Mouse (Mus musculus): ENCODE data around the gene Igdcc3. TPM values are rescaled to one million over a fixed set of nuclear protein-coding genes. Genes with fewer than 3 reads are reported as not detected.

The Igdcc3 gene
- polyA plus RNA-seq, 1 experiment, result not detected

DNA sequence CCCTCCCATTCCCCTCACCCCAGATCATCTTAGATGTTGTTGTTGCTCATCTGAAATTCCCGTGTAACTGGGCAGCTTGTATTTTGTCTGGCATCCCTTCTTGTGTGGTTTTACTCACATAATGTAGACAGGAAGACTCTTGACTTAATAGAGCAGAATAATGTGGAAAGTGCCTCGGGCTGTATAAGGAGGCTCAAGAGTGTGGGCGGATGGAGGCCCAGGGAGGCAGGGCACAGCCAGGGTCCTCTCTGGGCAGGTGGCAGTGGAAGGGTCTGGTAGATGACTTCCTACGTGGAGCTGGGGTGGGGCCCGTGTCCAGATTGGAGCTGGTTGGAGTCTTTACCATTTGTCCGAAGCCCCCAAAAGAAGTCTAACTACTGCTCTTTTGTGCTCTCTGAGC lies 82.9 kb downstream of the Igdcc3 start:
- TF ChIP-seq POLR2A (IDR thresholded peaks at IDR 0.05; ENCODE audit: borderline replicate concordance, control insufficient read depth, low read depth, low read length) (no peak), CTCF (IDR thresholded peaks at IDR 0.05; ENCODE audit: control insufficient read depth, insufficient read depth, low read length) (no peak)
- H3K4me1 ChIP-seq (ENCODE audit: control insufficient read depth, insufficient read depth, low read length), result no peaks in the 10 kb centered on the region
- H3K4me3 ChIP-seq (replicated peaks; ENCODE audit: control insufficient read depth, low read depth, low read length), result no peak overlapping the region
- no peak overlapping the region for H3K27ac ChIP-seq (ENCODE audit: control insufficient read depth, insufficient read depth, low read depth, low read length, poor library complexity)
- WGBS, result 83% methylated on average over 6 of the region's 6 CpGs

DNA sequence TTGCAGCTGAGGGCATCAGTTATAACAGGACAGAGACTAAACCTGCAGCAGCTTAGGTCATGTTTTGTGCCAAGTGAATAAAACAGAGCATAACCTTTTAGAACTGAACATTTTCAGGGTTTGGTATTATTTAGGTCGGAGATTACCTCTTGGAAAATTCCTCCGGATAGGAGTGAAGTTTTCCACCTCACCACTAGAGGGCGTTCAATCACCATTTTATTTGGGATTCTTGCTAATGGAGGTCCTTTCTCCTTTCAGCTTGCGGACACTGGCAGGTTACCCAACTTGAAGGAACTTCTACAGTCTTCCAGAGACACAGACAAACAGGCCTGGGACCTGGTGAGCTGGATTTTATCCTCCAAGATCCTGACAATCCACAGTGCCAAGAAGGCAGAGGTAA lies 84.8 kb downstream of the Igdcc3 start:
- no peak overlapping the region for H3K27ac ChIP-seq (ENCODE audit: control insufficient read depth, insufficient read depth, low read depth, low read length, poor library complexity)
- no peak overlapping the region for H3K4me3 ChIP-seq (replicated peaks; ENCODE audit: control insufficient read depth, low read depth, low read length)
- WGBS, result 57% methylated on average over 4 of the region's 4 CpGs
- TF ChIP-seq POLR2A (IDR thresholded peaks at IDR 0.05; ENCODE audit: borderline replicate concordance, control insufficient read depth, low read depth, low read length), result no peak
- TF ChIP-seq CTCF (IDR thresholded peaks at IDR 0.05; ENCODE audit: control insufficient read depth, insufficient read depth, low read length), result no peak
- H3K4me1 ChIP-seq (ENCODE audit: control insufficient read depth, insufficient read depth, low read length), result no peaks in the 10 kb centered on the region

DNA sequence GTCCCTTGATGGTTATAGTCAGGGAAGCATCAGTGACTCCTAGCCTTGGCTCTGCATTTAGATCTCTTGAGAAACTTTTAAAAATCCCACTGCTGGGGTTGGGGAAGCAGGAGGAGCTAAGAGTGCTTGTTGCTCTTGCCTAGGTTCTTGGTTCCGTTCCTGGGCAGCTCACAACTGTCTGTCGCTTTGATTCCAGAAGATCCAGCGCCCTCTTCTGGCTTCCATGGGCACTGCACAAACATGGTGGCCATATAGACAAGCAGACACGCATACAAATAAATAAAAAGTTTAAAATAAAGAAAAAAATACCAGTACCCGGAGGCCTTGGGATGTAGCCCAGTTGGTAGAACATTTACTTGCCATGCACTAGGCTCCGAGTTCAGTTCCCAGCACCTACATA lies 89.3 kb downstream of the Igdcc3 start:
- Histone ChIP-seq H3K4me3 (replicated peaks; ENCODE audit: control insufficient read depth, low read depth, low read length) (no peak overlapping the region), H3K27ac (ENCODE audit: control insufficient read depth, insufficient read depth, low read depth, low read length, poor library complexity) (no peak overlapping the region), H3K4me1 (ENCODE audit: control insufficient read depth, insufficient read depth, low read length) (no peaks in the 10 kb centered on the region; the same call in 1 of the 2 replicates)
- 82% methylated on average over 6 of the region's 6 CpGs for WGBS
- TF ChIP-seq POLR2A (IDR thresholded peaks at IDR 0.05; ENCODE audit: borderline replicate concordance, control insufficient read depth, low read depth, low read length) (no peak), CTCF (IDR thresholded peaks at IDR 0.05; ENCODE audit: control insufficient read depth, insufficient read depth, low read length) (peak; percentile 53)

DNA sequence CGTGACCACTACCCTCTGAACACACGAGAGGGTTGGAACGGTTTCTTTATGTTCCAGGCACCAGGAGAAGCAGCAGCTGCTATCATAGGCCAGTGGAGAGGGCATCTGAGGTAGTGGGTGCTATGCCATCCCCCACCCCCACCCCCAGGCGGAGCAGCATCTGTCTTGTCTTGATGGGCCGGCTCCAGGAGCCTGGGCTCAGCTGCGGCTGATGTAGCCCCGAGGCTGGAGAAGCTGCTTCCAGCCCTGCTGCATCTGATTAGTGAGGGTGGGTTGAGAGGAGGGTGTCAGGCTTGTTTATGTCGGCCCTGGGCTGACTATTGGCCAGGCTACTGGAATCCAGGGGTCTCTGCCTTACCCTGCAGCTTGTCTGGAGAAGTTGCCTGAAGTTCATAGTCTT lies 90.3 kb downstream of the Igdcc3 start:
- TF ChIP-seq POLR2A (IDR thresholded peaks at IDR 0.05; ENCODE audit: borderline replicate concordance, control insufficient read depth, low read depth, low read length) (no peak), CTCF (IDR thresholded peaks at IDR 0.05; ENCODE audit: control insufficient read depth, insufficient read depth, low read length) (no peak)
- Histone ChIP-seq H3K27ac (ENCODE audit: control insufficient read depth, insufficient read depth, low read depth, low read length, poor library complexity) (no peak overlapping the region), H3K4me3 (replicated peaks; ENCODE audit: control insufficient read depth, low read depth, low read length) (no peak overlapping the region), H3K4me1 (ENCODE audit: control insufficient read depth, insufficient read depth, low read length) (no peaks in the 10 kb centered on the region; the same call in 1 of the 2 replicates)
- WGBS, result 87% methylated on average over 8 of the region's 8 CpGs

DNA sequence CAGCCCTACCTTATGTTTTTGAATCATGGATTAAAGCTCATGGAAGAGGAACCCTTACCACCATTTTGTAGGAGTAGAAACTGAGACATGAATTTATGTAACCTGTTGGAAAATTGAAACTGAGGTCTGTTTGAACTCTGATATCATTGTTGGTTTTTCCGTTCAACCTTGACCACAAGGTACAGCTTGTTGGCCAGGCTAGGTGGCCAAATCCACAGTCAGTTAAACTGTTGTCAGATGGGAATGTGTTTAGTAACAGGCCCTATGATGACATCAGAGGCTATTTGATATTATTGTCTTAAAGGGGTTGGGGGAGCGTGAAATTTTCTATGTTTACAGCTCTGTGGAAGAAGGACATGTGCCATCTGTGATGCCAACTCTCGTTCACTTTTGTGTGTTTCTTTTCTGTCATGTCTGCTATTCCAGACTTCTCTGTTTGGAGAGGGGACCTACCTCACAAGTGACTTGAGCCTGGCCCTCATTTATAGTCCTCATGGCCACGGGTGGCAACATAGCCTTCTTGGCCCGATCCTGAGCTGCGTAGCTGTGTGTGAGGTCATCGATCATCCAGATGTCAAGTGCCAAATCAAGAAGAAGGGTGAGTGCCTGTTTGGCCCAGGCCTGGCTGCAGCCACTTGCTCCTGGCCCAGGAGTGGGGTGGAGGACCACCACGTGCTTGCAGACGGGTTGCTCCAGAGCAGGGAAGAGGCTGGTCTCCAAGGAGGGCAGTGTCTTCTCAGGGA lies 92.4 kb downstream of the Igdcc3 start:
- 90% methylated on average over 9 of the region's 9 CpGs for WGBS
- Histone ChIP-seq H3K27ac (ENCODE audit: control insufficient read depth, insufficient read depth, low read depth, low read length, poor library complexity) (no peak overlapping the region), H3K4me3 (replicated peaks; ENCODE audit: control insufficient read depth, low read depth, low read length) (no peak overlapping the region), H3K4me1 (ENCODE audit: control insufficient read depth, insufficient read depth, low read length) (no peaks in the 10 kb centered on the region; the same call in 1 of the 2 replicates)
- TF ChIP-seq CTCF (IDR thresholded peaks at IDR 0.05; ENCODE audit: control insufficient read depth, insufficient read depth, low read length) (no peak), POLR2A (IDR thresholded peaks at IDR 0.05; ENCODE audit: borderline replicate concordance, control insufficient read depth, low read depth, low read length) (no peak)

DNA sequence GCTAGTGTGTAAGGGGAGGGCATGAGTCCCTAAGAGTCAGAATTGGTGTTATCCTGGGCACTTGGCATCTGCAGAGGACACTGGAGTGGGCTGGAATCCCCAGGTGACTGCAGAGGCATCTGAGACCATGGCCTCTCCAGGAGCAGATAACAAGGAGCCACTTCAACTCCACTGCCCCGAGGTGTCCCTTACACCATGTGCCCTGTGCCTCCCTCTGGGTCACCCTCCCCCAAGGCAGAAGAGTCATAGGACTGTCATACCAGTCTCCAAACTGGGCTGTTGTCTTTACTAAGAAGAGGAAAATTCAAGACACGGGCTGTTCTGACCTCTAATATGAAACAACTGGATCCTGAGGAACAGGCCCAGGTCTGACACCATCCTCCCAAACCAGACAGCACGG lies 93.7 kb downstream of the Igdcc3 start:
- TF ChIP-seq CTCF (IDR thresholded peaks at IDR 0.05; ENCODE audit: control insufficient read depth, insufficient read depth, low read length), result no peak
- no peak for TF ChIP-seq POLR2A (IDR thresholded peaks at IDR 0.05; ENCODE audit: borderline replicate concordance, control insufficient read depth, low read depth, low read length)
- no peak overlapping the region for H3K27ac ChIP-seq (ENCODE audit: control insufficient read depth, insufficient read depth, low read depth, low read length, poor library complexity)

More for the DNA sequence above, 93.7 kb downstream of the Igdcc3 start:
- Histone ChIP-seq H3K4me1 (ENCODE audit: control insufficient read depth, insufficient read depth, low read length) (no peaks in the 10 kb centered on the region; the same call in 1 of the 2 replicates), H3K4me3 (replicated peaks; ENCODE audit: control insufficient read depth, low read depth, low read length) (no peak overlapping the region)
- 90% methylated on average over 3 of the region's 3 CpGs for WGBS

Other genes starting within 250 kb of the Igdcc3 start
- 0.25 TPM in 1 of 2 replicates, not detected in the other for gene Slc24a1, start 189.6 kb upstream of the Igdcc3 start, polyA plus RNA-seq (2011; ENCODE audit: insufficient read depth, insufficient read length, low replicate concordance, missing spikeins)
- 7.7 and 9.0 TPM in 2 replicates for gene Ints14, start 180.3 kb upstream of the Igdcc3 start, polyA plus RNA-seq (2011; ENCODE audit: insufficient read depth, insufficient read length, low replicate concordance, missing spikeins)
- gene Hacd3, start 119.5 kb upstream of the Igdcc3 start, polyA plus RNA-seq (2011; ENCODE audit: insufficient read depth, insufficient read length, low replicate concordance, missing spikeins), result 9.2 and 18.0 TPM in 2 replicates
- gene Dpp8, start 108.8 kb upstream of the Igdcc3 start, polyA plus RNA-seq (2011; ENCODE audit: insufficient read depth, insufficient read length, low replicate concordance, missing spikeins), result 23.7 and 25.9 TPM in 2 replicates
- 0.32 TPM in 1 of 2 replicates, not detected in the other for gene Igdcc4, start 39.7 kb upstream of the Igdcc3 start, polyA plus RNA-seq (2011; ENCODE audit: insufficient read depth, insufficient read length, low replicate concordance, missing spikeins)
- gene Parp16, start 54.2 kb downstream of the Igdcc3 start, polyA plus RNA-seq (2011; ENCODE audit: insufficient read depth, insufficient read length, low replicate concordance, missing spikeins), result 4.3 and 7.0 TPM in 2 replicates
- 0.40 TPM in 1 of 2 replicates, not detected in the other for gene Cilp, start 124.0 kb downstream of the Igdcc3 start, polyA plus RNA-seq (2011; ENCODE audit: insufficient read depth, insufficient read length, low replicate concordance, missing spikeins)
- 7.3 and 19.9 TPM in 2 replicates for gene Clpx, start 153.1 kb downstream of the Igdcc3 start, polyA plus RNA-seq (2011; ENCODE audit: insufficient read depth, insufficient read length, low replicate concordance, missing spikeins)
- 7.3 and 16.3 TPM in 2 replicates for gene Pdcd7, start 204.9 kb downstream of the Igdcc3 start, polyA plus RNA-seq (2011; ENCODE audit: insufficient read depth, insufficient read length, low replicate concordance, missing spikeins)
- gene Ubap1l, start 219.9 kb downstream of the Igdcc3 start, polyA plus RNA-seq (2011; ENCODE audit: insufficient read depth, insufficient read length, low replicate concordance, missing spikeins), result 1.1 and 1.7 TPM in 2 replicates